Mouse (Mus musculus): ENCODE data around the gene Mybpc3.

- TF ChIP-seq CTCF (conservative IDR thresholded peaks at IDR 0.05; ENCODE audit: insufficient read depth, insufficient read length, low read depth, low read length) (no peak), POLR2A (IDR thresholded peaks at IDR 0.05; ENCODE audit: low read depth, low read length) (no peak)
Measured at GRCm38 (mm10) chr2:91090208-91090607, 27.7 kb upstream of the Mybpc3 start.

Data from kidney, adult 2 months (tissue).